Mouse (Mus musculus) thymus, postnatal 0 days (tissue): Measurements from ENCODE around the gene Car8. TPM values are rescaled to one million over a fixed set of nuclear protein-coding genes. Genes with fewer than 3 reads are reported as not detected.
"Not testable (repeated sequence)": the region's sequence is repeated elsewhere in the genome, so short reads cannot be mapped to it uniquely, and the experiment has no call there.

Source experiments
- DNase-seq: peaks from one replicate; pipeline ENCODE4 v3.0.0-alpha.2; 2015; ENCODE audit warnings: low spot score
- polyA plus RNA-seq: library from polyadenylated mRNA; unstranded; fragments of >200 nt; fragmentation: Nextera tagmentation; extraction: Ambion mirVana; gene quantifications from 2 replicates; pipeline ENCODE4 v1.2.1, GENCODE M21; 2015

Gene Car8
- polyA plus RNA-seq, 1 experiment from 2014 or later, result 0.60 TPM

DNA sequence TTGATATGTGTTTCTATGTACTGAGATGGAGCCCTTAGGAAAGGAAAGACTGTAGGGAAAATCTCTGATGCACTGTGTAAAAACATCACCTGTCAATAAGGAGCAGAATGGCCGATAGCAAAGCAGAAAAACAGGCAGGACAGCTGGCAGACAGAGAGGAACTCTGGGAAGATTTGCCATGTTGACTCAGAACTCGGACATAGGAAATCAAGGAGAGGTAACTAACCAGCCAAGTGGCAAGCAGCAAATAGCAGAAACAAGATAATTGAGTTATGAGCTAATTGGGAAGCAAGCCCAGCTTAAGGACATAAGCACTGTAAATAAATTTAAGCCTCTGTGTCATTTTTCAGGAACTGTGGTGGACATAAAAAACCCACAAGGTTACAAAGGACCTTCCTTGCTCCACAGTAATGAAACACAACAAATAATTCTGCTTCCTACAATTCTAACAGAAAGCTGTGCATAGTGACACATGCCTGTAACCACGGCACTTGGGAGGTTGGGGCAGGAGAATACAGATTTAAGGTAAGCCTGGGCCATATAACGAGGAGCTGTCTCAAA, 33.7 kb downstream of the Car8 start:
- no peak for DNase-seq

DNA sequence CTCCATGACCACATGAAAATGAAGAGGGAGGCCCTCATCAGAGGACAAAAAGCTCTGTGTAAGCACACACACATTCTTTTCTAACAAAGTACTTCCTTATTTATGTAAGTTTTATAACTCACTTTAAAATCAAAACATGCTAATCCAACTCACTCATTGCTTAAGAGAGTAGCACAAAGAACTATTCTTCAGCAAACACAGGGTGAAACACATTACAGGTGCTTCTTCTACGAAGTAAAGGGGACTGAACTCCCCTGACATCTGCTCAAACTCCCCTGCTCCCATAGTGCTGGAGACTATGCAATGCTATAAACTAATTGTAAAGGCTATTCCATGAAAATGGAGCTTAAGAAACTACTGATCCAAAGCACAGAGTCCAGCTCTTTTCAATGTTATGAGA, 35.5 kb downstream of the Car8 start:
- no peak for DNase-seq

DNA sequence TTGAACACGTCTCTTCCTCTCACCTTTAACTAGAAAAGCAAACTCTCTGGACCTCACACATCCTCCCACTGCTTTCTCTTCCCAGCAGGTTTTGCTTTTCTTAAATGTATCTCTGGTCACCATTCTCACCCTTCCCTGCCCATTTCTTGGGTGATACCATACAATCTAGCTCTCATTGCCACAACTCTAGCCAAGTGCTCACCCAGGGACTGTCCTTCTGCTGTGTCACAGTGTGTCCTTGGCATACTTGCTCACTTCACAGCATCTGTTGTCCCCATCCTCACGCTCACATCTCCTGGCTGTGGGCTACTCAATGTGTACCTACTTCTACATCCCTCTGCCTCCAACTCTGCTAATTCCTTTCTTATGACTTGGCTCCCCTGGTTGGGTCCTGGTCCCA, 37.2 kb downstream of the Car8 start:
- no peak for DNase-seq

DNA sequence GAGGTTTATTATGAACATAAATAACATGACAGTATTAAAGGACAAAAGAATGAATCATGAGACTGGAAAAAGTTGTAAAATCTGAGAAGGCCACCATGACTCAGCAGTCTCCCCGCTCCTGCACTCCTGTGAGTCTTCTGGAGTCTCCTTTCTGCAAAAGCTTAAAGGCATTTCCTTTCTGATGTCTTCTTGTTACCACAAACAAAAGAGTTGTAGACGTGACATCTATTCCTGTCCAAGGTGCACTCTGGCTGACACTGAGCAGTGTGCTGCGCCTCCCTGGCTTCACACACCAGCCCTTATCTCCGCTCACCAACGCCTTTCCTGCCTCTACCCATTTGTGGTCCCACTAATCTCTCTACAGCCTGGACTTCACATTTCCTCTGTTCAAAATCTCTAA, 38.8 kb downstream of the Car8 start:
- no peak for DNase-seq

DNA sequence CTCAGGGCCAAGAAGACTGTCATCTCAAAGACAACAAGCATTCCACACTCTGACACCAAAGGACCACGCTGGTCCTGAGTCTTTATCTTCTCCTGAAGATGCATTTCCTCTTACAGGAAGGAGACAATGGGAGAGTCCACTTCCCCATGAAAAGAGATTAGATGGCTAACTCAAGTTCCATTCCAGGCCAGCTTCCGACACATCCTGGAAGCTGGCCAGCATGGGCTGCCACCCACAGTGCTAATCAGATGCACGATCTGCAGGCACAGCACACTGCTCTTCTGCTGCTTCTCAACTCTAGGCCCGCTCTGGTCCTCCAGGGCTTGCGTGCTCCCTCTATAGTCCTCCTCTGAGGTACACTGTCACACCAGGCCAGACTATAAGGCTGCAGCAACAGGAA, 40.8 kb downstream of the Car8 start:
- DNase-seq, result no peak

DNA sequence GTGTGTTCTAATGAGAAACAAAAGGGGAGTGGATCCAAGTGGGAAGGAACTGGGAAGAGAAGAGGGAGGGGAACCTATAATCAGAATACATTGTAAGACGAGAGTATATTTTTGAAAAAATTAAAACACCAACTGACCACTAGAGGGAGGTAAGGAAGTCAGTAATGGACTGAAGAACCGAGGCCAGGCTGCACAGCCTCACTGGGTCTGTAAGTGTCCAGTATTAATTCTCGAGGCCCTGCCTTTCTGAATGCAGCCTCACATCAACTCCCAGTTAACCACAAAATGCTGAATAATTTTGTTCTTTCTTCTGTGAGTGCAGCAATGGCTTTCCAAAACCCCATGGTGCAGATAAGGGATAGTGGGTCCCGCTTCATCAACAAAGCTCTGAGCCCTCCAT, 48.4 kb downstream of the Car8 start:
- no peak for DNase-seq

DNA sequence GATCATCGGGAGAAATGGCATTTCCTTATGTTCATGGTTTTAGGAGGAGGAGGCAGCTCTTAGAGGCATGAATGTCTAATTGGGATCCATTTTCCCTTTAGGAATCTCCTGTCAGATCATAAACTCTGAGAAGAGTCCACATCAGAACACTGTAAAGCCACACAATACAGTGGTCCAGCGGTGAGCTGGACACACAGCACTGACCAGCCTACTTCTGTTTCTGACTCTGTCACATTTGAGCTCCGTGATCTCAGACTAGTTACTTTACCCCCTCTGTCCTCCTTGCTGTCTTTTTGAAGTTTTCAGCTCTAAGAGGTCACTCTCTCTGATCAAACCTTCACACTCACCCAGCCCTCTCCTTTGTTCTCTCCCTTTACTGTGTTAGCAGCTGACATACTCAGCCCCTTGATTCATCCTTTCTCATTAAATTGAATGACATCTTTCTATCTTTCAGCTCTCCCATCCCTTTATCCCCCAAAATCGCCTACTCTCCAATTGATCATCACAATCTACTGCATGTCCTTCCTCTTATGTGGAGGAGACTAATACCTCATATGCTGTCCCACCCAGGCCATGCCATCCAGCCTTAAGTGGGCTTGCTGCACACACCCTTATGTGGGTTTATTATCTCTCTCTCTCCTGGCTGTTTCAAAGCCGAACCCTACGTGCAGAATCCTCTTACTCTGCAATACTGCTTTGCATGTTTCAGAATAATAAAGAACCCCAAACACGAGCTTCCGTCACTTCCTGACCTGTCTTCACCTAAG, 51.7 kb downstream of the Car8 start:
- DNase-seq, result no peak

DNA sequence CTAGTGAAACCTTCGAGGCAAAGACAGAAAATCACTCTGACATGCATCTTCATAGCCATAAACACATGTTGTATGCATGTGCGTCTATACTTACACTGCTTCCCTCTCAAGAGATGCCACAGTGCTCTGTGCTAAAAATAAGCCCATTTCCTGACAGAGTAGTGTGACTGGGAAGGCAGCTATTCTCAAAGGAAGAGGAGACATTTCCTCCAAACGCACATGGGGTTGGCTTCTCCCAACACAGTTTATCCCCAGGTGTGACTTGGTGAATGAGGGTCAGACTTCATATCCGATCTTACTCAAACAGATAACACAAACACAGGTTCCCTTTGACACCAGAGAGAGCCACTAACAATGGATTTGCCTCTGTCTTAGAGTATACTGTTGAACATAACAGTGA, 58.3 kb downstream of the Car8 start:
- DNase-seq, result no peak

DNA sequence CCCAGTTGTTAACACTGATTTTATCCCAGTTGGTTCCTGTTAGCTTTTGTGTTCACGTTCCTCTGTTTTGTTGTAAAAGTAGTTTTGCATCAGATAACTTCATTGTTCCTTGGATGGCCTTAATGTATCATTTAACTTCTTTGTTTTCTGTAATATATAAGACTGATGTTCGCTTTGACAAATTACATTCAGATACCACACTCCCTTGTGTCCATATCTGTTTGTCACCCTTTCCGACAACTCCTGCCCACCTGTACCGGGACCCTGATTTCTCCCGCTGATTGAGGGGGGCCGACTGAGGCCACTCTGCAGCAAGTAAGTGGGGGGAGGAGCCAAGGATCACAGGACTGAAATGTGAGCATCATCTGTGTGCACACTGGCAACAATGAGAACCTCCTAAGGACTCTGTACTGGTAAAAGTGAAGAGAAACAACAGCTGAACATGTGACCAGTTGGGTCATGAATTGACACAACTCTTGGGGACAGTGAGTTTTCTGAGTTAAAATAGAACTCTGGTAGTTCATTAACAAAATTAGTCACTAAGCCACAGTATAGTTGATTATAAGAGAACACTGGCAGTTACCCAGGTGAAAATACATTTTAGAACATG, 84.1 kb downstream of the Car8 start:
- no peak for DNase-seq

DNA sequence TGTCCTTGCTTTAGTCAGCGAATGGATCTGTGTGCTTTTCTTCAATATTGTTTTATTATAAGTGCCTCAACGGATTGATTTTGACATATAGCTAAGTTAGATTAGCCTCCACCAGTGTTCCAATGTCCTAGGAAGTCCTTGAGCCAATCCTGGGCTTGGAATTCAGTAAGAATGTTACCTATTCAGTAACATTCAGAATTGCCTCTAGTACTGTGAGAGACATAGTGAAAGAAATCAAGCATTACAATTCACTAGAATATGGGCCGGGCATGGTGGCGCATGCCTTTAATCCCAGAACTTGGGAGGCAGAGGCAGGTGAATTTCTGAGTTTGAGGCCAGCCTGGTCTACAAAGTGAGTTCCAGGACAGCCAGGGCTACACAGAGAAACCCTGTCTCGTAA, 84.9 kb downstream of the Car8 start:
- DNase-seq, result not testable (repeated sequence)

DNA sequence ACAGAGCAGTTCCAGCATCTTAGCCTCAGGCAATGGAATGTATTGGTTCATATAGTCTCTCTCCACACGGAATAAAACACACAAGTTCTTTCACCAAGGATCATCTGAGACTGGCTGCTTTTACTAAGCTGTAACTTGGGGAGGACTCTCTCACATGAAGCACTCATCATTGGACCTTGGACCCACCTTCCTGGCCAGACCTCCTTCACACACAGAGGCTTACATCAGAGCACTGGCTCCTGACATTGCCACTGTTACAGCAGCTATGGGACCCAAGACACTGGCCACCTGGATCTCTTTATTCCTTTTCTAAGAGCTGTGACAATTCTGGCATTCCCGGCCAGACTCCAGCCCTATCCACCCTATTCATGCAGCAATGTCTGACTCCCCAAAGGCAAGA, 101.4 kb downstream of the Car8 start:
- DNase-seq, result no peak

DNA sequence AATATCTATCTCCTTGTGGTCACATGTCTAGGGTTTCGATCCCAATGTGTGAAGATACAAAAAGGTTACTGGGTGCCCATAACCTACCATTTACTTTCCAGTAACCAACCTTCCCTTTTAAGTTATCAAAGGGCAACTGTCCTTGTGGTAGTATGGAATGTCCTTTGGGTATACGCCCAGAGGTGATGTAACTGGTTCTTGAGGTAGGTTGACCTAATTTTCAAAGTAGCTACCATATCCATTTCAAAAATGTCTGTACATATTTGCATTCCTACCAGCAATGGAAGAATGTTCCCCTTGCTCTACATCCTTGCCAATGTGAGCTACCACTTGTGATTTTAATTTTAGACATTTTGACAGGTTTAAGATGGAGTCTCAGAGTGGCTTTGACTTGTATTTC, 106.8 kb downstream of the Car8 start:
- no peak for DNase-seq

DNA sequence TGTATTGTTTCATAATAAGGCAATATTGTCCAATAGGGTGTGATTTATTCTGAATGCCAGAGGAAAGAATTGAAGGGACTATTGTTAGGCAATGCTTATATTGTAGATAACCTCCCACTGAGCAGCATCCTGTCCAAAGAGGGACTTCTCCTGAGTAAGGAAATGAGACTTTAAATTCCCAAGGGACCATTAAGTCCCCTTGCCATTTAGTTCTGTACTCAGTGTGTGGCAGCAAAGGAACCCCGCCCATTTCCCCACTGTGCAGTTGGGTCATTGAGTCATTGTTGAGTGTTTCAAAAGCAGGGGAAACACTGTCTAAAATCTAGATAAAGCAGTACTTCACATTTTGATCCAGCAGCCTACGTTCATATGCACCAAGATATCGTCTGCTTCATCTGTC, 125.3 kb downstream of the Car8 start:
- no peak for DNase-seq

DNA sequence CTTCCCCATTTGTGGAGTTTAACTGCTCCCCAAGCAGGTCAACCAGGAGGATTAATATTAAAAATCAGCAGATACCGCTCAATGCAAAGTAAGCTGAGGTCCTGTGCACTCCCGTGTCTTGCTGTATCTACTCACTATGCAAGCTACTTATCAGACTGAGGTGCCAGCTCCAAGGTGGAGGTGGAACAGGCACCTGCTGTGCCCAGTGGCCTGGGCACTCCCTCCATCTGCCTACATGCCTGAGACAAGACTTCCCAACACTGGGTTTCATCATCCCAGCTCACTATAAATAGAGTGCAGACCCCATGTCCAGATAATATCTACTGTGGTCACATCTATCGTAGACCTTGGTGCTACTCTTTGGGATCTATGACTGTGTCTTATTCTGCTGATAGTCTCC, 127.0 kb downstream of the Car8 start:
- no peak for DNase-seq

DNA sequence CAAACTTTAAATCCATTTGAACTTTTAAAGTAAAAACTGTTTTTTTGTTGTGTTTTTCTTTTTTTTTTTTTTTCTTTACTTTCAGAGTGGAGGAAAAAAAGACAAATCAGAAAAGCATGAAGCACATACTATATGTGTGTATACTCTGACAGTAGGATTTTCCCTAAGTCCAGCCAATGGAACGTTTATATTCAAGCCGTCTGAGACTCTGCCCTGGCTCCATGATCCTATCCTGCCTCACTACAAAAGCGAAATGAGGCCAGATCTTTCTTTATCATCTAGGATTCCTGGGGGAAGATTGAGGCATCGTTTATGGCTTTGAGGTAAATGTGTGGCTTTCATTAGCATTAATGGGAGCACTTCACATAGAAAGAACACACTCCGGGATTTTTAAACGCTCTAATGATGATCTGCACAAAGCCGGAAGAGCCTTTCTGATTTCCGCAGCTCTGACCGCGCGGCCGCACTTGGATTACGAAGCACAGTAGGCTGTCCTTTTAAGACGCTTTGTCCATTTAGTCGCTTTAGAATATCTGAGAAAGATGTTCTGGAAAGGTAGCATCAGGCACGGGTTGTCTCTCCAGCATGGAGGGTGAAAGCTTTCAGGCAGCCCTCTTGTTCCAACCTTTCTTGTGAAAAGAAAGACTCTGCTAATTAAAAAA, 128.8 kb downstream of the Car8 start:
- DNase-seq, result no peak

DNA sequence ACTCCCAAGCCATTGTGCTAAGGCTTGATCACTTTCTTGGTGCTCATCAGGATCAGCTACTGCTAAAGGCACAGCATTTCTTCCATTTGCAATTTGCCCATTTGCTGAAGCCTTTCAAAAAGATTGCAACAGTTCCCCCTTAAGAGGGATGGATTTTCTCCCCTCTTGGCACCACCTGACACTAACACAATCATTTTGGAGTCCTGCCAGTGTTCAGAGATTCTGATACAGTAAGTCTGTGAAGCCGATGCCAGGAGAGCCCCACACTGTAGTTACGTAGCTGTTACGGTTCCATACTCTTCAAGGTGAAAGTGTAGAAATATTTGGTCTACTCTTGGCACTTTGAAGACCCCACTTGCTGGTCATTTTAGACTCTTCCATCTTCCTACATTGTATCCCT, 137.4 kb downstream of the Car8 start:
- DNase-seq, result no peak

DNA sequence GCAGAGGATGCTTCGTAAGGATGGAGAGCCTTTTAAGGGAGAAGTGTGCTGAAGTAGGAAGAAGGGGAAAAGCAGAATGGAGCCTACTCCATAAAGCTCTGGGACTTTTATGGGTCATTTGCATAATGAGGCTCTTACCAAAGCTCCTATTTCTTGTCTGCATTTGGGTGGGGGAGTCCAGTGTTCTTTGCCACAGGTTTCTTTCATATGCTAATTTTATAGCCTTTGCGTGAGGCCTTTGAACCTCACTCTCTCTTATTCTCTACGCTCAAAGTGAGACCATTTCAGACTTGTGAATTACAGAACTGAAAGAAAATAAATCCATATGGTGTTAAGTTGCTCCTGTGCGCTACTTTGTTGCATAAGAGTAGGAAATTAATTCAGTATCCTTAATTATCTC, 140.8 kb downstream of the Car8 start:
- DNase-seq, result no peak

DNA sequence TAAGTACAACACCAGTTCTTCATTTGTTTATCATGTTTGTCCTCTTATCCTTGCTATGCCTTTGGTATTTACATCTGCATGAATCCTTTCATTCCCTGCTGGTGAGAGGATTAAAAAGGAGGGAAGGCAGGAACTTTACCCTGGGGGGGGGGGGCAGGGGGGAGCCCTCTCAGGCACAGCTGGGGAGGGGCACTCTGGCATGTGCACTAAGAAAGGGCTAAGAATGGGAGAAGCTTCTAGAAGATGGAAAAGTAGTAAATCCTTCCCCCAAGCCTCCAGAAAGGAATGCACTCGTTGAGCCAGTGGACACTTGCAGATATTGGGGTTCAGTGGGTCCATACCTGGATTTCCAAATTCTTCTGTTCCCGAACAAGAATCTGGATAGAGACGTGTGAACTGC, 141.2 kb downstream of the Car8 start:
- DNase-seq, result no peak

DNA sequence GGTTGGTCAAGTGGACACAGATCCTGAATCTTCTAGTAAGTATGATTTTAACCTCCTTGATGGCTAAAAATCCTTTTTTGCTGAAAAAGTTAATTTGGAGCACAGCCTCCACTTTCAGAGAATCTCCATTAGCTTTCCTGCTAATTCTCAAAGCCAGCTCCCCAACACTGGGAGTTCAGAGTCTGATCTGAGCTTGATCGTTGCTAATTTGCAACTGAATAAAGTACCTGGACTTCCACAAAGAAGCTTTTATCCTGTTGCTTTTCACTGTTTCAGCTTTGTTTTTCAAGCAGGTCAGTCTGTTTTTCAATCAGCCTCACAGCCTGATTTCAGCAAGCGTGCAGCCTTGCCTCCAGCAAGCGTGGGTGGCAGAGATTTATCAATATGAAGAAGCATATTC, 145.3 kb downstream of the Car8 start:
- DNase-seq, result not testable (repeated sequence)
